Mouse (Mus musculus) liver, embryonic 14.5 days (tissue): ENCODE results near the gene Gm17660. TPM values are rescaled to one million over a fixed set of nuclear protein-coding genes. Genes with fewer than 3 reads are reported as not detected.
A peak's percentile ranks its signal among the peaks of the same experiment; 100 is the strongest.
"Not testable (repeated sequence)": the region's sequence is repeated elsewhere in the genome, so short reads cannot be mapped to it uniquely, and the experiment has no call there.

Experiments
- ATAC-seq: fragments of 200-750 bp; cut with Nextera tagmentation; 2 replicates; pipeline ENCODE4 v1.8.0; 2017; ENCODE audit warnings: moderate number of reproducible peaks, mild to moderate bottlenecking, moderate library complexity; ENCODE audit not compliant: insufficient read depth
- DNase-seq, 3 experiments: peaks; one replicate each; pipeline ENCODE4 v3.0.0-alpha.2; 2012 to 2013; ENCODE audit warnings: low read depth in 3 of 3, low spot score in 3 of 3
- H3K27ac ChIP-seq: fragments of 300-500 bp; sonication (generic); 2 replicates; pipeline ENCODE4 v1.5.1; 2014; ENCODE audit warnings: moderate library complexity, mild to moderate bottlenecking, control low read depth, inconsistent platforms
- H3K27me3 ChIP-seq: fragments of 300-500 bp; sonication (generic); 2 replicates; pipeline ENCODE4 v1.6.1; 2014; ENCODE audit warnings: mild to moderate bottlenecking, low read length, moderate library complexity; ENCODE audit not compliant: control insufficient read depth, insufficient read depth
- H3K36me3 ChIP-seq: fragments of 300-500 bp; sonication (generic); replicated peaks from 2 replicates; pipeline ENCODE4 v1.6.1; 2014; ENCODE audit warnings: low read depth; ENCODE audit not compliant: control insufficient read depth, insufficient read depth
- H3K4me1 ChIP-seq, 2 experiments: fragments of 200-500 bp in 1 of 2; fragments of 300-500 bp in 1 of 2; sonication (generic) in 1 of 2; replicated peaks; 2 replicates each; pipeline ENCODE4 v1.6.1; 2012 to 2014; ENCODE audit warnings: antibody characterized with exemption in 1 of 2, inconsistent platforms in 1 of 2, low read length in 1 of 2; ENCODE audit not compliant: control insufficient read depth in 2 of 2, insufficient read depth in 2 of 2
- H3K4me2 ChIP-seq: fragments of 300-500 bp; sonication (generic); 2 replicates; pipeline ENCODE4 v1.6.1; 2014; ENCODE audit warnings: low read depth, mild to moderate bottlenecking, control low read depth, moderate library complexity
- H3K4me3 ChIP-seq, 2 experiments: fragments of 200-500 bp in 1 of 2; fragments of 300-500 bp in 1 of 2; sonication (generic) in 1 of 2; 2 replicates each; pipeline ENCODE4 v1.5.1; 2012 to 2014; ENCODE audit warnings: low read depth in 2 of 2, low read length in 2 of 2, mild to moderate bottlenecking in 2 of 2, control low read depth in 1 of 2, inconsistent platforms in 1 of 2, moderate library complexity in 1 of 2; ENCODE audit not compliant: insufficient read depth in 1 of 2
- H3K9ac ChIP-seq: fragments of 300-500 bp; sonication (generic); replicated peaks from 2 replicates; pipeline ENCODE4 v1.6.1; 2014; ENCODE audit warnings: mild to moderate bottlenecking, control low read depth, moderate library complexity
- H3K9me3 ChIP-seq: fragments of 300-500 bp; sonication (generic); 2 replicates; pipeline ENCODE4 v1.6.1; 2016; ENCODE audit warnings: low read length, mixed read lengths; ENCODE audit not compliant: control insufficient read depth
- CTCF ChIP-seq: IDR thresholded peaks from 2 replicates; pipeline ENCODE4 v1.5.1; 2016; ENCODE audit warnings: antibody characterized with exemption, low read depth, control low read depth
- EP300 ChIP-seq: IDR thresholded peaks from 2 replicates; pipeline ENCODE4 v1.6.1; 2016; ENCODE audit warnings: antibody characterized with exemption, low read depth
- WGBS: fragments of 180-500 bp; shearing (Covaris S2); extraction: QIAGEN DNeasy Blood & Tissue Kit; methylation state at CpG from one replicate; pipeline ENCODE4 v1.1.7; 2014; ENCODE audit not compliant: insufficient replicate concordance; 5-methylcytosine and 5-hydroxymethylcytosine counted together
- microRNA-seq: library from miRNA; unstranded; fragments of <30 nt; microRNA quantifications from one replicate; pipeline ENCODE4, GENCODE M21; 2016
- polyA plus RNA-seq, 2 experiments: library from polyadenylated mRNA; depleted of rRNA in 1 of 2; stranded (reverse) in 1 of 2; unstranded in 1 of 2; fragments of >200 nt; fragmentation: Nextera tagmentation in 1 of 2; extraction: Ambion mirVana in 1 of 2; gene quantifications; 2 replicates each; pipeline versions ENCODE4 v1.2.1 to v1.2.3; 2012 to 2014

Gene Gm17660
- polyA plus RNA-seq, 2 experiments = not detected

GRCm38 (mm10) chr5:104024762-104025161 is 52.6 kb downstream of the Gm17660 start:
- Histone ChIP-seq H3K9ac (no peak overlapping the region), H3K4me3 (no peak overlapping the region), H3K4me1 (peaks cover 7 to 31% of the 10 kb centered on the region in 2 experiments), H3K27ac (no peak overlapping the region), H3K4me2 (peak overlapping the region; percentile 47; the same call in 1 of the 2 replicates), H3K9me3 (no peaks in the 10 kb centered on the region), H3K27me3 (no peaks in the 10 kb centered on the region), H3K36me3 (no peaks in the 10 kb centered on the region)
- ATAC-seq (no peak), DNase-seq (no peak)
- 66% methylated on average over 11 of the region's 11 CpGs for WGBS
- TF ChIP-seq EP300 = no peak
- no peak for TF ChIP-seq CTCF

GRCm38 (mm10) chr5:104024193-104024592 is 53.2 kb downstream of the Gm17660 start:
- H3K4me3 ChIP-seq, H3K9me3 ChIP-seq, H3K9ac ChIP-seq, H3K4me2 ChIP-seq, H3K27ac ChIP-seq, H3K27me3 ChIP-seq, ATAC-seq, DNase-seq, H3K36me3 ChIP-seq: not testable (repeated sequence)
- peaks cover 7 to 33% of the 10 kb centered on the region in 2 experiments for H3K4me1 ChIP-seq
- WGBS = 64% methylated on average over 5 of the region's 5 CpGs

GRCm38 (mm10) chr5:104023289-104024020 is 54.0 kb downstream of the Gm17660 start:
- ATAC-seq (no peak), DNase-seq (no peak)
- TF ChIP-seq EP300 (no peak), CTCF (no peak)
- Histone ChIP-seq H3K4me2 (peak overlapping the region; percentile 21; the same call in 1 of the 2 replicates), H3K4me1 (peaks cover 7 to 33% of the 10 kb centered on the region in 2 experiments), H3K9me3 (no peaks in the 10 kb centered on the region), H3K36me3 (no peaks in the 10 kb centered on the region), H3K4me3 (peak overlapping the region in 1 of 2 experiments; percentile 13; a peak in 1 of 4 replicates), H3K27ac (no peak overlapping the region), H3K9ac (no peak overlapping the region), H3K27me3 (no peaks in the 10 kb centered on the region)
- WGBS = 27% methylated on average over 8 of the region's 8 CpGs

GRCm38 (mm10) chr5:104022558-104022957 is 54.9 kb downstream of the Gm17660 start:
- 33% methylated on average over 5 of the region's 5 CpGs for WGBS
- Histone ChIP-seq H3K4me3 (no peak overlapping the region), H3K36me3 (no peaks in the 10 kb centered on the region), H3K27me3 (no peaks in the 10 kb centered on the region), H3K27ac (no peak overlapping the region), H3K9me3 (no peaks in the 10 kb centered on the region), H3K9ac (no peak overlapping the region), H3K4me1 (peaks cover 7 to 33% of the 10 kb centered on the region in 2 experiments), H3K4me2 (peak overlapping the region; percentile 71)
- DNase-seq = no peak
- ATAC-seq = no peak
- no peak for TF ChIP-seq CTCF
- no peak for TF ChIP-seq EP300

- Histone ChIP-seq H3K4me1 (peaks cover 7 to 33% of the 10 kb centered on the region in 2 experiments), H3K36me3 (no peaks in the 10 kb centered on the region), H3K27ac (peak within 1 kb of the TSS; percentile 27; the same call in 1 of the 2 replicates), H3K4me2 (peak within 1 kb of the TSS; percentile 71), H3K9ac (peak within 1 kb of the TSS; percentile 64), H3K4me3 (peak within 1 kb of the TSS; percentile 62 to 73), H3K9me3 (no peaks in the 10 kb centered on the region), H3K27me3 (no peaks in the 10 kb centered on the region)
- ATAC-seq (peak; percentile 81), DNase-seq (peak; percentile 43 to 55 (median 54))
- 1% methylated on average over 31 of the region's 31 CpGs for WGBS
- TF ChIP-seq EP300 (no peak), CTCF (no peak)
Observed at GRCm38 (mm10) chr5:104021597-104022378, 55.6 kb downstream of the Gm17660 start, which contains the start of gene Hsd17b11. Gene Hsd17b11 (minus strand): TSS chr5:104021919.

Small RNA genes lying within 50 kb of the gene (microRNA-seq; reads per million reads assigned to microRNA genes)
- gene Mir5619 = 12.7 reads per million, percentile 23 among the genes with 10 or more reads in this experiment

Other genes with a start within 250 kb of the Gm17660 start
- gene Klhl8, start 166.3 kb downstream of the Gm17660 start, polyA plus RNA-seq (2012; rRNA removed) = 0.83 and 0.98 TPM in 2 replicates
- gene Klhl8, start 166.3 kb downstream of the Gm17660 start, polyA plus RNA-seq (2014; fragmentation: Nextera tagmentation; extraction: Ambion mirVana) = 0.99 and 1.7 TPM in 2 replicates
- gene Hsd17b13, start 100.2 kb downstream of the Gm17660 start, polyA plus RNA-seq (2012; rRNA removed) = 3.2 and 5.3 TPM in 2 replicates
- 8.3 and 10.9 TPM in 2 replicates for gene Hsd17b13, start 100.2 kb downstream of the Gm17660 start, polyA plus RNA-seq (2014; fragmentation: Nextera tagmentation; extraction: Ambion mirVana)
- 6.1 and 7.9 TPM in 2 replicates for gene Hsd17b11, start 55.7 kb downstream of the Gm17660 start, polyA plus RNA-seq (2012; rRNA removed)
- 1.9 and 2.6 TPM in 2 replicates for gene Hsd17b11, start 55.7 kb downstream of the Gm17660 start, polyA plus RNA-seq (2014; fragmentation: Nextera tagmentation; extraction: Ambion mirVana)
- 34.5 and 48.1 TPM in 2 replicates for gene Nudt9, start 31.3 kb downstream of the Gm17660 start, polyA plus RNA-seq (2012; rRNA removed)
- gene Nudt9, start 31.3 kb downstream of the Gm17660 start, polyA plus RNA-seq (2014; fragmentation: Nextera tagmentation; extraction: Ambion mirVana) = 73.8 and 74.8 TPM in 2 replicates
- gene Sparcl1, start 36.1 kb upstream of the Gm17660 start, polyA plus RNA-seq (2012; rRNA removed) = 0.81 and 1.4 TPM in 2 replicates
- gene Sparcl1, start 36.1 kb upstream of the Gm17660 start, polyA plus RNA-seq (2014; fragmentation: Nextera tagmentation; extraction: Ambion mirVana) = 1.0 and 1.2 TPM in 2 replicates
- not detected in 2 replicates for gene Dspp, start 93.1 kb upstream of the Gm17660 start, polyA plus RNA-seq (2012; rRNA removed)
- gene Dspp, start 93.1 kb upstream of the Gm17660 start, polyA plus RNA-seq (2014; fragmentation: Nextera tagmentation; extraction: Ambion mirVana) = not detected in 2 replicates
- gene Dmp1, start 125.0 kb upstream of the Gm17660 start, polyA plus RNA-seq (2012; rRNA removed) = not detected in 2 replicates
- gene Dmp1, start 125.0 kb upstream of the Gm17660 start, polyA plus RNA-seq (2014; fragmentation: Nextera tagmentation; extraction: Ambion mirVana) = not detected in 2 replicates
- 0.02 TPM in 1 of 2 replicates, not detected in the other for gene Ibsp, start 221.6 kb upstream of the Gm17660 start, polyA plus RNA-seq (2012; rRNA removed)
- gene Ibsp, start 221.6 kb upstream of the Gm17660 start, polyA plus RNA-seq (2014; fragmentation: Nextera tagmentation; extraction: Ambion mirVana) = 0.08 TPM in 1 of 2 replicates, not detected in the other
- not detected in 2 replicates for gene Mepe, start 247.7 kb upstream of the Gm17660 start, polyA plus RNA-seq (2012; rRNA removed)
- gene Mepe, start 247.7 kb upstream of the Gm17660 start, polyA plus RNA-seq (2014; fragmentation: Nextera tagmentation; extraction: Ambion mirVana) = not detected in 2 replicates